Mouse (Mus musculus): ENCODE data around the gene Mrps6. TPM values are rescaled to one million over a fixed set of nuclear protein-coding genes. Genes with fewer than 3 reads are reported as not detected.

Gene Mrps6
- total and polyA plus RNA-seq, 3 experiments = 28.4 to 93.4 (median 39.7) TPM

GRCm38 (mm10) chr16:92107346-92107745 lies 49.3 kb downstream of the Mrps6 start:
- no peak overlapping the region for H3K9ac ChIP-seq (ENCODE audit: insufficient read depth, low read depth)
- no peak overlapping the region for H3K4me2 ChIP-seq (ENCODE audit: insufficient read depth, low read depth, poor library complexity, severe bottlenecking)
- no peak overlapping the region for H3K4me3 ChIP-seq (replicated peaks in 1 of 3; ENCODE audit: low read depth in 2 of 3, low read length in 2 of 3, poor library complexity in 1 of 3)
- dilution Hi-C loops (cut with MboI; ENCODE audit: extremely low pct_ligation_motif_present, extremely low pct_unique_long_range_greater_than_20kb, low sequenced_read_pairs) = no loop called here
- no peak for TF ChIP-seq JUN (IDR thresholded peaks at IDR 0.05; ENCODE audit: insufficient read depth, low read depth, low read length)
- no peak for TF ChIP-seq ZKSCAN1 (IDR thresholded peaks at IDR 0.05; ENCODE audit: borderline replicate concordance, low read depth, low read length)
- TF ChIP-seq NRF1 (IDR thresholded peaks at IDR 0.05; ENCODE audit: low read depth, low read length) = no peak
- no peak for TF ChIP-seq IRF4 (IDR thresholded peaks at IDR 0.05; ENCODE audit: low read depth, low read length)
- no peak for TF ChIP-seq POLR2A (IDR thresholded peaks at IDR 0.05; ENCODE audit: low read depth, low read length)
- no peak for TF ChIP-seq ZMIZ1 (IDR thresholded peaks at IDR 0.05; ENCODE audit: low read depth, low read length)
- TF ChIP-seq SIN3A (IDR thresholded peaks at IDR 0.05; ENCODE audit: low read length) = no peak
- TF ChIP-seq CTCF (conservative IDR thresholded peaks at IDR 0.05 in 1 of 2, IDR thresholded peaks at IDR 0.05 in 1 of 2; ENCODE audit: low read depth in 2 of 2, low read length in 2 of 2) = no peak
- TF ChIP-seq UBTF (IDR thresholded peaks at IDR 0.05; ENCODE audit: low read depth, low read length) = no peak
- TF ChIP-seq CHD1 (IDR thresholded peaks at IDR 0.05; ENCODE audit: low read depth, low read length) = no peak
- no peak for TF ChIP-seq KAT2A (IDR thresholded peaks at IDR 0.05; ENCODE audit: insufficient replicate concordance, low read length)
- TF ChIP-seq RCOR1 (conservative IDR thresholded peaks at IDR 0.05; ENCODE audit: low read depth, low read length) = no peak
- H3K36me3 ChIP-seq (replicated peaks in 1 of 2; ENCODE audit: control insufficient read depth in 1 of 2, insufficient read depth in 1 of 2, low read length in 1 of 2) = peaks cover 3 to 66% of the 10 kb centered on the region in 2 experiments
- DNase-seq (ENCODE audit: extremely low read depth) = no peak
- H3K79me2 ChIP-seq (replicated peaks; ENCODE audit: control insufficient read depth, extremely low read depth, insufficient read depth, poor library complexity, severe bottlenecking) = no peaks in the 10 kb centered on the region
- 0 out of 4 replicates have a peak, but pooled peaks cover 0 to 3% of the 10 kb centered on the region in 2 experiments for H3K4me1 ChIP-seq (ENCODE audit: control insufficient read depth in 1 of 2, insufficient read depth in 2 of 2)
- in situ Hi-C loops (cut with MboI; ENCODE audit: low pct_ligation_motif_present, low pct_unique_long_range_greater_than_20kb, low sequenced_read_pairs) = no loop called here
- H3K27ac ChIP-seq (ENCODE audit: insufficient read depth, low read depth) = no peak overlapping the region
- H3K9me3 ChIP-seq (replicated peaks; ENCODE audit: low read length) = no peaks in the 10 kb centered on the region
- no peaks in the 10 kb centered on the region for H3K27me3 ChIP-seq (replicated peaks)

DNA sequence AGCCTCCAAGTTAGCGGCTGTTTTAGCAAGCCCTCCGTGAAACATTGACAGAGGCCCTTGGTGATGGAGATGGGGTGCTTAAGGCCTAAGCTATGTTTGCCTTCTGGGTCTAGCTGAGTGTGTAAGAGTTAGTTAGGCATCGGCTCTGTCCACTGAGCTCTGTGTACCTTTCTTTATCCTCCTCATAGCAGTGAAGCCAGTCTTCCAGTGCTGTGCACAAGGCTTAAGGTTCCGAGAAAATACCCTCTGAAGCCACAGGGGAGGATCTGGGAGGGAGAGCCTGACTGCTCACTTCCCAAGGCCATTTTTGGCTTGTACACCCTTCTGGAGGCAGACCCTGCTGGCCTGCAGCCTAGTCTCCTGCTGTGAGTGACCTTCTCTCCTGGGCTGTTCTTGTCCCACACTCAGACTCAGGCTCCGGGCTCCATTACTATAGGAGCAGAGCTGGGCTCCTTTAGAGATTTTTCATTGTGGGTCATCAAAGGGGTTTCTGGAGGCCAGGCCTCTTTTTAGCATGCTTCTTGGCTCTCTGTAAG lies 56.7 kb downstream of the Mrps6 start:
- dilution Hi-C loops (cut with MboI; ENCODE audit: extremely low pct_ligation_motif_present, extremely low pct_unique_long_range_greater_than_20kb, low sequenced_read_pairs) = no loop called here
- no peak overlapping the region for H3K27ac ChIP-seq (ENCODE audit: insufficient read depth, low read depth)
- no peaks in the 10 kb centered on the region for H3K9me3 ChIP-seq (replicated peaks; ENCODE audit: low read length)
- DNase-seq (ENCODE audit: extremely low read depth) = no peak
- no peak overlapping the region for H3K4me3 ChIP-seq (replicated peaks in 1 of 3; ENCODE audit: low read depth in 2 of 3, low read length in 2 of 3, poor library complexity in 1 of 3)
- no peaks in the 10 kb centered on the region for H3K79me2 ChIP-seq (replicated peaks; ENCODE audit: control insufficient read depth, extremely low read depth, insufficient read depth, poor library complexity, severe bottlenecking)
- in situ Hi-C loops (cut with MboI; ENCODE audit: low pct_ligation_motif_present, low pct_unique_long_range_greater_than_20kb, low sequenced_read_pairs) = no loop called here
- peaks cover 0 to 8% of the 10 kb centered on the region in 2 experiments; a peak in 1 of 4 replicates for H3K4me1 ChIP-seq (ENCODE audit: control insufficient read depth in 1 of 2, insufficient read depth in 2 of 2)
- peaks cover 3 to 37% of the 10 kb centered on the region in 2 experiments for H3K36me3 ChIP-seq (replicated peaks in 1 of 2; ENCODE audit: control insufficient read depth in 1 of 2, insufficient read depth in 1 of 2, low read length in 1 of 2)
- H3K4me2 ChIP-seq (ENCODE audit: insufficient read depth, low read depth, poor library complexity, severe bottlenecking) = no peak overlapping the region
- H3K9ac ChIP-seq (ENCODE audit: insufficient read depth, low read depth) = no peak overlapping the region
- TF ChIP-seq CTCF (conservative IDR thresholded peaks at IDR 0.05 in 1 of 2, IDR thresholded peaks at IDR 0.05 in 1 of 2; ENCODE audit: low read depth in 2 of 2, low read length in 2 of 2) = no peak
- TF ChIP-seq EP300 (IDR thresholded peaks at IDR 0.05; ENCODE audit: low read length) = no peak
- TF ChIP-seq MAZ (IDR thresholded peaks at IDR 0.05; ENCODE audit: low read depth, low read length) = no peak
- TF ChIP-seq UBTF (IDR thresholded peaks at IDR 0.05; ENCODE audit: low read depth, low read length) = no peak
- TF ChIP-seq USF2 (conservative IDR thresholded peaks at IDR 0.05; ENCODE audit: low read depth, low read length) = no peak
- H3K27me3 ChIP-seq (replicated peaks) = no peaks in the 10 kb centered on the region
